Mouse (Mus musculus) megakaryocyte-erythroid progenitor cell, adult 5-6 weeks (primary cell): ENCODE measurements at regions not wholly inside any gene's neighbourhood (a gene's known extent, or its start where the extent isn't known, plus 50 kb on each side); places are given as distances from the start of the nearest gene placed in this dataset.

Experiments used
- ATAC-seq: replicated peaks from 2 replicates; pipeline ENCODE4 v1.8.0; 2016; ENCODE audit warnings: mild to moderate bottlenecking, inconsistent platforms; ENCODE audit not compliant: severe bottlenecking, poor library complexity, low FRiP score, low TSS enrichment

DNA sequence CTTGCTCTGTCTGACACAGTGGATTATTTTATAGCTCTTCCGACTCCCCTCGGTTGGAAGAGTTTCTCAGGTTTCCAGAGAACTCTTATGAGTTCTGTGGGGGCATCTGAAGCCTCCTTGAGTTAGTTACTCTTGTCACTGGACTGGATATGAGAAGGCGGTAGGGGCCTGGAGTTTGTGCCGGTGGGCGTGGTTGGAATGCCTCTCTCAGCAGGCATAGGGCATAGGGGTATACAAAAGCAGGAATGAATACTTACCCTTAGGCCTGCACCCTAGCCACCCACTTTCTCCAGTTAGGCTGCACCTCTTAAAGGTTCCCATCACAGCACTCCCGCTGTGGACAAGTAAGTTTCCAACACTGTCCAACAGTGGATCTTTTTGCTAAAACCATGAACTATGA lies 253.8 kb downstream of the Ankrd50 start:
- ATAC-seq = no peak

DNA sequence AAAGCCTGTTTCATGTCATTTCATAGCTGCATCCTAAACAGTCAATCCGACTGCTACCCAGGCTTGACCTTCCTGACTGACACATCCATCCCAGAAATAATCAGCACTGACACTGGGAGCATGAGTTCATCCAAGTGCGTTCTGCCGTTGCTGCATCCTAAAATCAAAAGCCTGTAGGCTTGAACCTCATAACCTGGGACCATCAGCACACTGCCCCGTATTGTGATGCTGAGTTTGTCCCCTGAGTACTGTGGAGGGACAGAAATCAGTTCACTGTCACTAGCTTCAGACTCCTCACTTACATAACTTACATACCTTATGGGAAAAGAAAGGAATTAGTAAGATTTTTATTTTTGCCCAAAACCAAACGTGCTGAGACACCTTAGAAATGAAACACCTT lies 255.0 kb downstream of the Ankrd50 start:
- ATAC-seq = no peak

DNA sequence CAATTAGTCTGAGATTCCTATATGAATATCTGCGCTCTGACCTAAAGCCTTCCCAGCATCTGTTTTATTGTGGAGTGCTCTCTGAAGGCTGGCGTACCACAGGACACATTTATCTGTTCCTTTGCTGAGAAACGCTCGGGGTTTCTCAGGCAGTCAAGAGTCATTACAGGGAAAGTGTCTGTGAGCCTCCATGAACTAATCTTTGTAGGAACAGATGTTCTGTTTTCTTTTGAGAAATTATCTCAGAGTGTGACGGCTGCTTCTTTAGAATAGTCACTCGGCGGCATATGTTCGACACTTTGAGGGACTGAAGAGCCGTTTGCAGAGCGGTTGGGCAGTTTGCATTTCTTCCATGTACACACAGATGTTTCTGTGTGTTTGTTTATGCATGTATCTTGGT lies 255.6 kb downstream of the Ankrd50 start:
- no peak for ATAC-seq

DNA sequence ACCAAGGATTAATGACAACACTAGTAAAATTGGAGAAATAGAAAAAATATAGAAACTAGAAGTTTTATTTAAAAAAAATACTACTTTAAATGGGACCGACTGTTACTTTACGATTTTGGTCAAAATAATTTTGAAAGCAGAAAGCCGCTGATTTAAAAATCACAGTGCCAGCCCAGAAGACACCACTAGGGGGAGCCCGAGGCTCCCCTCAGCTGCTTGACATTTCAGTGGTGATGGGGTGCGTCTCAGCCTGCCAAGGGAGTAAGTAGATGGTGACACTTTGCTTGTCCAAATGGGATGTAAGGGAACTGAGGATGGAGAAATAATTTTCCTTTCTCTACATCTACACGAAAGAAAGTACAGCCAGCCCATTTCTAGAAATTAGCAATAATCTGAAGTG lies 257.0 kb downstream of the Ankrd50 start:
- no peak for ATAC-seq

DNA sequence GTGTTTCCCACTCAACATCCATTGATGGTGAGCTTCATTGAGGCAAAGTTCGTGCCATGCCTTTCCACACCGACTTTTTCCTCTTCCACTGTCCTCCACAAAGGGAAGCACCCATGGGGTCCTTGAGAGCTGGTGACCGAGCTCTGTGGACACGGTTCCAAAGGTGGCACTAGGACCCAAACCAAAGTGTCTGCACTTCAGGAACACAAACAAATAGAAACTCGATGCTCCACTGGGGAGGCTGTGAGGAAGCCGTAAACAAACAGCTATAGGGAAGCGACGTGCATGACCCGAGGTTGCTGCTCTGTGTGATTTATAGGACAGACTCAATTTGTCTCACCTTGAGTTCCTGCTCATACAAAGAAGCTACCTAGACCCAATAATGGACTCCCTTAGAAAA lies 257.5 kb downstream of the Ankrd50 start:
- ATAC-seq = no peak

DNA sequence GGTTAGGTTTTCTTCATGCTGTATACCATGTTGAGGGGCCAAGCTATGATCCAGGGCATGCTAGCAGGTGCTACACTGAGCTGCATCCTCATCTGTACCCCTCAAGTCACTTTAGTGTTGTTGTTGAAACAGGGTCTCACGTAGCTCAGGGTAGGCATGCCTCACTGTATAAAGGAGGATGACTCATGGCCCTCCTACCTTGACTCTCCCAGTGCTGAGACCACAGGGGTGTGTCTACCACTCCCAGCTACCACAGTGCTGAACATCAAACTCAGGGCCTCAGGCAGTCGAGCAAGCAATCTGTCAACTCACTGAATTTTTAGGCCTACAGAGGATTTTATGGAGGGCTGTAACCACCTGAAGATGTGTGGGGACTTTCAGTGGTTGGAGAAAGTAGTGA lies 258.5 kb downstream of the Ankrd50 start:
- ATAC-seq = no peak

DNA sequence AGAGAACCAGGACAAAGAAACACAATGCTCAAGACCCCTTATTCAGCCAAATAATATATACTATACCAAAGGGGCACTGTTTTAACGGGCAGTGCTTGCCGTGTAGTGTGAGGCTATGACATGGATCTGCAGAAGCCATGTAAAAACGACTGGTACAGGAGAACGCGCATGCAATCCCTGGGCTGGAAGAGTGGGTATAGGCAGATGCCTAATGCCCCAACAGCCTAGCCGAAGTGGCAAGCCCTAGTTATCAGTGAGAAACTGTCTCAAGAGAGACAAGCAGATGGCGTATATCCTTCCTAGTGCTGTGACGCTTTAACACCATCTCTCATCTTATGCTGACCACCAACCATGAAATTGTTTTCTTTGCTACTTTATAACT lies 262.8 kb downstream of the Ankrd50 start:
- no peak for ATAC-seq

DNA sequence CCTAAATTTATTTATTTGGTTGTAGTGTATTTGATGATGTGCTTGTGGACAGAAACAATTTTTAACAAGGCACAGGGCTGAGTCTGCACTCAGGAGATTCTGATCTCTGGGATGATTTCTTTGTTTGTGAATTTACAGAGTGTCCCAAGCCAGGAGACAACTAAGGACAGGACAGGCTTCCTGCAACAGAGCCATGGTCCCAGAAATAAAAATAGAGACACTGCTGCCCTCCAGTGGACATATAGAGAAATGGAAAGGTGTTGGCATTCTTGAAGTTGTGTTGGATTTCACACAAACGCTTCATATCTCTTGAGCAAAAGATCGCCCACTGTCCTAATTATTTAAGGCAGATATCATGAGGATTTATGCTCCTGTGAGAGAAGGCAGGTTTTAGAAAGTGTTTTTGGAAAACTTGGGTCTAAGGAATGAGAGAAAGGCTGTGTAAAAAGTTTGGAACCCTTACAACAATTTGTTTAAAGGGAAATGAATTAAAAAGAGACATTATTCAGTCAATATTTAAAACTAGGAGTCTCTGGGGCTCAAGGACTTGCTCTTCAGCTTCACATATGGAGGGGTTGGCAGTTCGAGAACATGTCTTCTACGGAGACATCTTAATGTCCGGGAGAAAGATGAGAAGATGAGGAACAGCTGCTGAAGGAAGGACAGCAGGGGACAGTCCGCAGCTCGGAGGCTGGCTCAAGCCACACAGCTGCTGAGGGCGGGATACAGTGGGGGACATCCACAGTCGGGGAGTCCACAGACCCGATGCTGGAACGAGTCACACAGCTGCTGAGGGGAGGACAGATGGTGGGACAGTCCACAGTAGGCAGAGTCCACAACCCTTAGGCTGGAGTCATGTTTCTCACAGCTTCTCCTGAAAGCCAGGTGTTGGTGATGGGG lies 263.5 kb downstream of the Ankrd50 start:
- ATAC-seq = peak; percentile 50; the same call in 1 of the 2 replicates

DNA sequence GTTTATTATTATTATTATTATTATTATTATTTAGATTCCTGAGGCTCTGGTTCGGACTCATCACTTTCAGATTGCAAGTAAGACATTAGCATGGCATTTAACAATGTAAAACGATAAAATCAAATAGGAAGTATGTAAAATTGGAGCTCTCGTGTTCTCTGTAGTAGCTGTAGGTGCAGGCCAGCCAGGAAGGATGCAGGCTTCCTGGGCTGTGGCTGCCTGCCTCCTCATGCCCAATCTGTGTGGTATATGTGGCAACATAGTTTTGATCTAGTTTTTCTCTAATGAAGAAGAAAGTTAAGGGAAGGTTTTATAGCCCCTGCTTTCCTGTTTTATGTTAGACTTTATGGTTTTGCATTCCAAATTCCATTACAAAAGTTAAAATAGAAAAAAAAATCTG lies 275.6 kb downstream of the Ankrd50 start:
- no peak for ATAC-seq

DNA sequence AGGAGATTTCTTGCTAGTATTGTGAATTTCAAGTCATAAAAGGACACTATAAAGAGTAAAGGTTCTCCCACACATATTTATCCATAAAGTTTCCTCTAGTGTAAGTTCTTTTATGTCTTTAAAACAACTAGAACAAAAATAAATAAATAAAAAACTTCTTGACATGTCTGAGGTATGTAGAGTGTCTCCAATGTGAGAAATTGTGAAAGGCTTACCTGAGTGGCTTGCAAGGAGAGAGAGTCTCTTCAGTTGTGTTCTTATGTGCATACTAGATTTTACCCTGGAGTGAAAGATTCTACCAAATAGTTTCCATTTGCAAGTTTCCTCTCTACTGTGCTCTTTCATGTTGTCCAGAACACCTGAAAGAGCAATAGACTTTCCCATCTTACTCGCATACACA lies 276.8 kb downstream of the Ankrd50 start:
- no peak for ATAC-seq

DNA sequence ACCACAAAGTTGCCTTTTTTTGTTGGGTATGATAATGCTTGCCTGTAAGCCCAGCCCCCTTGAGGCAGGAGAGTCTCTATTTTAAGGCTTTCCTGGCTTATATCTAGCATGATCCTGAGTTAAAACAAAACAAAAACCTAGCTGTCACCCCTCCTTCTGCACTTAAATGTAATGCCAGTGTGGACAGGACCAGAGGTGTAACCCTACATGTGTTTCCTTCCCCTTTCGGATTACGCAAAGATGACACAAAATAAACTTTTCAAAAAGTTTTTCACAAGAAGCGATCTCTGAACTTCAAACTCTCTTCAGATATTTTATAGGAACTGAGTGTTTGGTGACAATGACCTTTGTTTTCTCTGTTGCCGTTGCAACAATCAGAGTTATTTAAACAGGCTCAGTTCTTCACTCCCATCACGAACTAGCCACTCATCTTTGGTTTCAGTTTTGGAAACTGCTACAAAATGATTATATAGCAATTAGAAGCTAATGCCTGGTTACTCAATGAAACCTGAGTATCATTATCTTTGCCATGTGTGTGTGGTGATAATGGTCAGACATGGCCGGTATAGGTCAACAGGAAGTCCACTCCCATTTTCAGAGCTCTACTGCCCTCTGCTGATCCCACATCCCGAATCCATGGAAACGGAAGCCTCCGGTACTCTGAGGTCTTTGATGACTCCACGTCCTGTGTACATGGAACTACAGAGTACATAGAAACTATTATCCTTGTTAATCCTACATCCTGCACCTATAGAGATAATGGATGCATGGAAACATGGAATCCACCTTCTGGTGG lies 282.6 kb downstream of the Ankrd50 start:
- ATAC-seq = peak; percentile 63

DNA sequence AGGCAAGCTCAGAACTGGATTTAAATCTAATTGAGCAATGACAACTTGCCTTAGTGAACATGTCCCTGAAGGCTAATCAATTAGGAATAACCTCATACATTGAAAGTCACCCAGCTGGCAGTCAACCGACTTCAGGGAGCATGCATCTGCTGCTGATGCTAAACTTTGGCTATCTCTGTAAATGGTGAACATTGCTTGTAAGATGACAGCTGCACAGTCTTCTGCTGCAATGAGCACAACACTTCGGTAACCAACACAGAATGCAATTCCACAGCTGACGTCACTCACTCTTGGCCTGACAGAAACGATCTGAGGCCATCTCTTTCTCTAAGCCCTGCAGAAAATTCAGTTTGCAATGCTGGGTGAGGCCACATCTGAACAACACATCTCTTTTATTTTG lies 290.6 kb downstream of the Ankrd50 start:
- no peak for ATAC-seq

DNA sequence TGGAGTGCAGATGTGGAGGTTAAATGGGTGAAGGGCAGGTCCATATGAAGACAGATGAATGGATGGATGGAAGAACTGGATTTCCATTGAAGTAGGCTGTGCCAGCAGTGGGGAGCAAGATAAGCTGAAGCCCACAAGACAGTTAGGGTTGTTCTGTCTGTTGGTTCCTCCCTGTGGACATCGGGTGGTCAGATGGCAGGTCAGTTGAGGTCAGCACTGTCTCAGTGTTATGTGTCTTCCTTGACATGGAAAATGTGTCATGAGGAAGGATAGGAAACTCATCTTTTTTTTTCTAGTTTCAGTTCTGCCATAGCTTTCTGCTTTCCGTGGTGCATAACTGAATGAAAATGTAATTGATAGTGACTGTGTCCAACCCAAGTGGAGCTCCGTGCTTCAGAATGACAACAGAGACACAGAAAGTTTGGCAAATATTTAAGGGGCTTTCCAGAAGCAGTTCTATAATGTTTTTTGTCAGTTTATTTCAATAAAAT lies 297.2 kb downstream of the Ankrd50 start:
- no peak for ATAC-seq

DNA sequence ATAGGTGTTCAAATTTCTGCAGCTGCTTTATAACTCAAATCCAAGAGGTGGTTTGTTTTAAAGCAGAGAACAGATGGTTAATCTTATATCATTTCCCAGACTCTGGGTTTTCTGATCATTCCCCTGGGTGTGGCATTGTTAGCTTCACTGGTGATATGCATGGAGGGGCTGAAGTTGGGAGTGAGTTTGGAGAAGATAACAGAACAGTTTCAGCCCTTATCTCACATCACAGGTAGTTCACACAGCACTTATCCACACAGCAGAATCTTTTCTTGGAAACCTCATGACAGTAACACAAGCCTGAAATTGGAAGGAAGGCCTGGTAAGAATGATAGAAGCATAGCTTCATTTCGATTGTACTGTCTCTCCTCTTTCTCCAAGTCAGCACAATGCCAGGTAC lies 298.1 kb downstream of the Ankrd50 start:
- peak; percentile 44; the same call in 1 of the 2 replicates for ATAC-seq

DNA sequence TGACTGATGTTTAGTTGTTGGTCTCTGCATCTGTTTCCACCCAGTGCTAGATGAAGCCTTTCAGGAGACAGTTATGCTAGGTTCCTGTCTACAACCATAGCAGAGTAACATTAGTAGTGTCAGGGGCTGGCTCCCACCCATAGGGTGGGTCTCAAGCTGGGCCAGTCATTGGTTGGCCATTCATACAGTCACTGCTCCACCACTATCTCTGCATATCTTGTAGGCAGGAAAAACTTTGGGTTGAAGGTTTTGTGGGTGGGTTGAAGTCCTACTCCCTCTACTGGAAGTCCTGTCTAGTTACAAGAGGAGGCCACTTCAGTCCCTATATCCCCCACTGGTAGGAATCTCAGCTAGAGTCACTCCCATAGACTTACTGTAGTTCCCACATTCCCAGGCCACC lies 306.3 kb downstream of the Ankrd50 start:
- 0 out of 2 replicates have a peak, but pooled peaks have one; percentile 37 for ATAC-seq

DNA sequence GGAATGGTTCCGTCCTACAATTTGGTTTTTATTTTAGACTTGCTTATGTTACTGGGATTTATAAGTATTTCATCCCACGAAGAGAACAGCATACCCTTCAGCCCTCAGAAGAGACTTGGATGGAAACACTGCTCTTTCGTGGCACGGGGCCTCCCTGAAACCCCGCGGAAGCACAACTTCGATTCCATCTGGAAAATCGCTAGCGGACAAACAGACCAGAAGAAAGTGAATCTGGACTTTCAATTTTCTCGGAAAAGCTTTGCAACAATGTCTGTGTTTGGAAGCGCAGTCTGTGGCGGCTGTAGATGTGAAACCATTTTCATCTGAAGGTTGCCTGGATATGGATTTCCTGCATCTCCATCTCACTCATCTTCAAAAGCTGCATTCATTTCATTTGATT lies 308.7 kb downstream of the Ankrd50 start:
- no peak for ATAC-seq

DNA sequence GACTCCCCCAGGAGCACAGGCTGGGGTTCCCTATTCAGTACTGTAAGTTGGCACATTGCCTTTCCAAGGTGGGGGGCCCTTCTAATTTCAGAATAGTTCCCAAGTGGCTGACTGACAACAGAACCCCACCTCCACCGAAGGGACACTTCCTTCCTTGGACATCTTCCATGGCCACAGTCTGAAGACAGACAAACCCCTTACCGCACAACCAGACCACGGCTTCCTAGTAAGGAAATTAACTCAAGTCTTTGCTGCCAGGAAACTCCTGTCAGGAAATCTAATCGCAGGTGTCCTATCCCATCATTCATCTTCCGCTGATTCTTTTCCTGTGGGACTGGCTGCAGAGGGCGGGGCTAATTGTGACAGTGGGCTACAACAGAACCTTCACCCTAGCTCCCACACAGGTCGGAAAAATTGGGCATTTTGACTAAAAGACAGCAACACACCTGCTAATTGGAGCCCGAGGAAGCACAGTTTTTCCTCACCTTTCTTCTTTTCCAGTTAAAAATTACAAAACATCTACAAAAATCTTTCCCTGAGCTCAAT lies 309.8 kb downstream of the Ankrd50 start:
- ATAC-seq = no peak

DNA sequence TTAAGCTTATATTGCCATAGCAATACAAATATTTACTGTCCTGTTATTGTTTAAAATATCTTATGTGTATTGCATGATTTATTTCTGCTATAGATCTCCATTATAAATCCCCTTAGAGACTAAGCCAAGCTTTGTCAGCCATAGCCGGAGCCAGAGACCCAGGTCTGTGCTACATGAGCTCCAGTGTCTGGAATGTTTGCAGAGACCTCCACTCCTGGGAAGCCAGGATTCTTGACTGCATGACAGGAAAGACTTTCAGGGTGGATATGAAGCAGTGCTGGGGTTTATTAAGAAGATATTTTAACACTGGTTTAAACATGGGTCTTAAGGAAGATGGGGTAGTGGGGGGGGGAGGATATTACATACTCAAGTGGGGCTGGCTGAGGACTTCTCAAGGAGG lies 332.2 kb downstream of the Ankrd50 start:
- ATAC-seq = no peak

DNA sequence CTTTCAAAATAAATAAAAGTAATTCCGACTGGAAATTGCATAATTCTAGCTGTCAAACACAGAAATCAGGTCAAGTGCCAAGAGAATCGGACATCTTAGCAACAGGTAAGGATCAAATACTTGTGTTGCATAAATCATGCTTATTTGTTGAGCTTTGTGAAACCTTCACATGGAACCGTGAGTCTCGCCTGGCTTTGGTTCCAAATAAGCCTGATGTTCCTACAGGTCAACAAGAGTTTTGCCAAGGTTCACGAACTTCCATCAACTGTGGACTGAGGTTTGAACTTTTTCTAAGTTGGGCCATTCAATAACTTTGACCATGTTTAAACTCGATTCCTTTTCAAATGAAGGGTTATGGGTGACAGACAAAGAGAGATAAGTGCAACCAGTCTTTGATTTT lies 332.8 kb downstream of the Ankrd50 start:
- no peak for ATAC-seq

DNA sequence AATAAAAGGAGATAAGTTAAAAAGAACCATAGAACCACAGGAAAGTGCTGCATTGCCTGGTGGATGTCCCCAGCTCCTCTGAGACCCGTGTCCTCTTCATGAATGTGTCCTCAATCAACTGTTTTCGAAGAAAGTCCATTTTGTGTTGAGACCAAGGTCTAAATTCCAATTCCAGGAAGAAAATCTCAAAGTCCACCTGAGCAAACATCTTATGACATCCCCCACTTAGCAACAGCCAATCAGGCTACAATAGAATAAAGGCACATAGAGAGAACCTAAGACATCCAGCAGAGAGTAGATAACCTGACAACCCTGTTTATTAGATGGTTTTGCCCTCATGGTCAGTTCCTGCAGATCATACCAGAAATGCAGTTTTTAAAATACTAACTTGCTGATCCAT lies 338.0 kb downstream of the Ankrd50 start:
- ATAC-seq = no peak
